Mouse (Mus musculus) heart, postnatal 0 days (tissue): ENCODE measurements around the gene Gns.

Experiments used
- CTCF ChIP-seq: IDR thresholded peaks from 2 replicates; pipeline ENCODE4 v1.5.1; 2016; ENCODE audit warnings: antibody characterized with exemption, control low read depth, low read depth
- EP300 ChIP-seq: IDR thresholded peaks from 2 replicates; pipeline ENCODE4 v1.6.1; 2016; ENCODE audit warnings: antibody characterized with exemption, low read depth

DNA sequence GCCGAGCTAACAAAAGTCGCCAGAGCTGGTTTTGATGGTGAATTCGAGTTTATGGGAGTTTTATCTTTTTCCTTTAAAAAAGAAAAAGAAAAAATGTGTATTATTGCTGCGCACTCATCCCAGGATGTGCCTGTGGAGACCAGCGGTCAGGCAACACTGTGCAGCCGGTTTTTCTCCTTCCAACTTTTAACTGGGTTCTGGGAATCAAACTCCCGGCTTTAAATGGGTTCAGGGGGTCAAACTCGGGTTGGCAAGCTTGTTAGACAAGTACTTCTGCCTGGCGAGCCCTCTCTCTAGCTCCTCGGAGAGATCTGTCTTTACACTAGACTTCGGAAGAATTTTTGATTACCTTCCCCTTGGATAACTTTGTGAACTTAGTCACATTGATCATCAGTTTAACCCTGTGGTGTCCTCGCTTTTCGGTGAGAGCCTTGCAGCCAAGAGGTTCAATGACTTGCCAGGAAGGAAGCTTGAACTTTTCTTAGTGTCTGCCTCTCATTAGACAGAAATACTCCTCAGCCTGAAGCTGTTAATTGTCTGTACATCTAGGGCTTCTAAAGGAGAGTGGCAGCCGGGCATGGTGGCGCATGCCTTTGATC is 13.1 kb upstream of the Gns start:
- TF ChIP-seq EP300, result no peak
- TF ChIP-seq CTCF, result no peak
